Mouse (Mus musculus): ENCODE data around the gene Crtc3.

Gene Crtc3

DNA sequence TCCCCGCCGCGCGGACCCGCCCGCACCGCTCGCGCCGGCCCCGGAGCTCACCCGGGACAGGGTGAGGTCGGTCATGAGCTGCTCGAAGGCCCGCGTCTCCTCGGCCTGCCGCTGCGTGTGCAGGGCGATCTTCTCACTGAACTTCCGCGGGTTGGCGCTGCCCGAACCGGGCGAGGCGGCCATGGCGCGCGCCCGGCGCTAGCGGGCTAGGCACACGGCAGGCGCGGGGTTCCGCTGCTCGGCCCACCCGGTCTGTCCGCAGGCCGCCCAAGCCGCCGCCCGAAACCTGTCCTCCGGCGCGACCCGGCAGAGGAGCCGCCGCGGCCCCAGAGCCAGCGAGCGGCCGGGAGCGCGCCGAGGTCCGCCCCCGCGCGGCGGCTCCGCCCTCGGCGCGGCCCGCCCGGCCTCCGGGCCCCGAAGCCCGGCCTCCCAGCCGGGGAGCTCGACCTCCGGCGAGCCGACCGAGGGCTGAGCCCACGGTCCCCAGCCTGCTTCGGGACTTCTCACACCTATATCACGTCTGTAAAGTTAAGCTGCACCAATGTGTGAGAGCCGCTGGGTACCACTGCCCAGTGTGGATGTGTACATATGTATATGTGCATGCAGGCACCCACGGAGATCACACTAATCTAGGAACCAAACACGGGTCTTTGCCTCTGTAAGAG is at the start of gene Crtc3:
Gene Crtc3 (minus strand): TSS at position 322 of the 665 bp plus-strand sequence.
- DNase-seq (ENCODE audit: low read depth, low spot score): no peak

DNA sequence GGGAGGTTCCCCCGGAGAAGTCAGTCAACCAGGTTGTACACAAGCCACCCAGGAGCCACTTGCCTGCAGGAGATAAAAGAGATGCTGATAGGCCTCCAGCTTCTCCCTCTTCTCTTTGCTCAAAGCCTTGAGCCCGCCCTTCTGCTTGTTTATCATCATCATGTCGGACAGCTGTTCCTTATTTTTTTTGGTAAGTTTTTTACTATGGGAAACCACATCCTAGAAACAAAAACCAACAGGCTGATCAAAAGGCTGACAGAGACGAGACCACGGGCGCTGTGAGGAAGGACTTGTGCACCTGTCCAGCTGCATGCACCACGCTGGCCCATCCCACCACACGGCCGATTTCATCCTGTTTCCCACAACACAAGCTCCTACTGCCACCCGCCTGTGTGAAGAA is 47.5 kb upstream of the Crtc3 start:
- no peak for DNase-seq (ENCODE audit: low read depth, low spot score)

DNA sequence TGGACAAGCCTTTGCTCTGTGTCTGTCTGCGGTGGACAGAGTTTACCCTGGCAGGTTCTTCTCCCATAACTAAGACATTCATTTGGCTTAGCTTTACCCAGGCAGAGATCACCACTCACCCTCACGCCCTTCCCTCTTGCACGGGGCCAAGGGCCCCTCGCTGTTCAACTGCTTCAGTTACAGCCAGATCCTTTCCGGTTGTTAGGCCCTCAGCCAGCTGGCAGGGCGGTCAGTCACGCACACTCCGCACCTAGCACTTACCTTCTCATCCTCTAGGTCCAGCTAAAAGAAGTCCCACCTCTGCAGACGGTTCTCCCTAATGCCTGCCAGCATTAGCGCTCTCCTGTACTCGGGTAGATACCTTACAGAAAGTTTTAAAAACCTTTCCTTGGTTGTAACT is 44.3 kb upstream of the Crtc3 start:
- DNase-seq (ENCODE audit: low read depth, low spot score): no peak

DNA sequence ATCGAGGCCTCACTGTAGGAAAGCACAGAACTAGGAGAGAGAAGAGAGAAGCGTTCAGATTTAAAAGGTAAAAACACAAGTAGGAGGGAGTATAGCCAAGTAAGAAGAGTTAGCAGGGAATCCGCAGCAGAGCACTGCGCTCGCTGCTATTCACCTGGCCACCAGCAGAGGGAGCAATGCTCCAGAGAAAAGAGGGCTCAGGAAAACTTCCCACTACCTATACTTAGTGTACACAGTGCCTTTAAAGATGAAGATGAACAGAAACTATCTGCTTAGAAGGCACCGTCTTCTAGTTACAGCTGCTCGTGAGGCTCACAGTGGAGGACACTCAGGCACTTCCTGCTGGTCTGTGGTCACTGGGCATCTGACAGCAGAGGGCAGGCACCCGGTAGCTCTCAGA is 41.0 kb upstream of the Crtc3 start:
- DNase-seq (ENCODE audit: low read depth, low spot score): no peak

GRCm38 (mm10) chr7:80721041-80721440 is 32.4 kb upstream of the Crtc3 start:
- no peak for DNase-seq (ENCODE audit: low read depth, low spot score)

- no peak for DNase-seq (ENCODE audit: low read depth, low spot score)
These were observed 30.9 kb upstream of the Crtc3 start for GRCm38 (mm10) chr7:80719582-80719981.

GRCm38 (mm10) chr7:80719038-80719437 is 30.4 kb upstream of the Crtc3 start:
- no peak for DNase-seq (ENCODE audit: low read depth, low spot score)

DNA sequence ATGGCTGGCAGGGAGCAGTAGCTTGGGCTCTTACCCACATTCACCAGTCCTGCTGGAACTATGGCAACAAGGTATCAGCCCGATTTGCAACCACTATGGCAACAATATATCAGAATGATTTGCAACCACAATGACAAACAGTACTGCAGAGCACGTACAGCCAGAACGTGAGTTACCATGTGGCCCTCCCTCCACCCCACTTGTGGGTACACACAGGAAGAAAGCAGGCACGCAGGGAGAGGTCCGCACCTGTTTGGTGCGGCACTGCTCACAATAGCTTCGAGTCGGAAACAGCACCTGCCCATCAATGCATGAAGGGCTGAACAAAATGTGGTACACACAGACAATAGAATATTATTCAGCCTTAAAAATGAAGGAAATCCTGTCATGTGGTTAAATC is 29.8 kb upstream of the Crtc3 start:
- no peak for DNase-seq (ENCODE audit: low read depth, low spot score)

DNA sequence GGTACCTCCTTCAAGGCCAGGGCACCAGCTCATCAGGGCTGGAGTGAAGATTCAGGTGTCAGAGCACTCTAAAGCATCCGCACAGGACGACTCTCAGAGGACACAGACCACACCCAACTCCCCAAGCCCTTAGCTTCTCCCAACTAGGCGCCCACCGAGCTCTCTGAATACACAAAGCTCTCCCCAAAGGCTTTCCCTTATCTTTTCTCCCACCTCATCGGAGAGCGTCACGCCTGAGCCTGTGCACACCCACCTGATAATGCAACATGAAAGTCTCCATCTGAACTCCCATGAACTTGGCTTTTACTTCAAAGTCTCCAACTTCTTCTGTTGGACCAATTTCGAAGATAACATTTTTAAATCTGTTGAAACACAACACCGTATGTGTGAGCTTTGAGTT is 28.1 kb upstream of the Crtc3 start:
- DNase-seq (ENCODE audit: low read depth, low spot score): no peak

GRCm38 (mm10) chr7:80715306-80715705 is 26.6 kb upstream of the Crtc3 start:
- no peak for DNase-seq (ENCODE audit: low read depth, low spot score)

DNA sequence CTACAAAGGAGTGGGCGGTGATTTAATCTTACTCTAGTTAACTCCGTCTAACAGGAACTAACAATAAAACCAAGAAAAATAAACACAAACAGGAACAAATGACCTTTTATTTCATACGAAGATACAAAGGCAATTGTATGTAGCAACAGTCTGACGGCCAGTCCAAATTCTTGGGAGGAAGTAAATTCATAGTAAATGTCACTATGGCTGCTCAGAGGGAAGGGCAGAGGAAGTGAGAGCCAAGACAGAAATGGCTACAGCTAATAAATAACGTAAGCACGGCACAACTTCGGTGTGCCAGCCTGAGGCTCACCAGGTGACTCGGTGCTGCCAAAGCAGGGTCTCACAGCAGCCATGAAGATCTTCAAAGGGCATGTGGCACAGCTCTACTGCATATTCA is 22.8 kb upstream of the Crtc3 start:
- no peak for DNase-seq (ENCODE audit: low read depth, low spot score)

- DNase-seq (ENCODE audit: low read depth, low spot score): no peak
These were observed 21.7 kb upstream of the Crtc3 start for GRCm38 (mm10) chr7:80710333-80710732.

DNA sequence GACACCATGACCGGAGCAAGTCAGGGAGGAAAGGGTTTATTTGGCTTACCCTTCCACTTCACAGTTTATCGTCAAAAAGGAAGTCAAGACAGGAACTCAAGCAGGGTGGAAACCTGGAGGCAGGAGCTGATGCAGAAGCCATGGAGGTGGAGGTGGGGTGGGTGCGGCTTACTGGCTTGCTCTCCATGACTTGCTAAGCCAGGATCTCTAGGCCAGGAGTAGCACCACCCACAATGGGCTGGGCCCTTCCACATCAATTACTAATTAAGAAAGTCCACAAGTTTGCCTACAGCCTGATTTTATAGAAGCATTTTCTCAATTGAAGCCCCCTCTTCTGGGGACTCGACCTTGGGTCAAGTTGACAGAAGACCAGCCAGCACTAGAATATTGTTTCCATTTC is 15.4 kb upstream of the Crtc3 start:
- DNase-seq (ENCODE audit: low read depth, low spot score): no peak

DNA sequence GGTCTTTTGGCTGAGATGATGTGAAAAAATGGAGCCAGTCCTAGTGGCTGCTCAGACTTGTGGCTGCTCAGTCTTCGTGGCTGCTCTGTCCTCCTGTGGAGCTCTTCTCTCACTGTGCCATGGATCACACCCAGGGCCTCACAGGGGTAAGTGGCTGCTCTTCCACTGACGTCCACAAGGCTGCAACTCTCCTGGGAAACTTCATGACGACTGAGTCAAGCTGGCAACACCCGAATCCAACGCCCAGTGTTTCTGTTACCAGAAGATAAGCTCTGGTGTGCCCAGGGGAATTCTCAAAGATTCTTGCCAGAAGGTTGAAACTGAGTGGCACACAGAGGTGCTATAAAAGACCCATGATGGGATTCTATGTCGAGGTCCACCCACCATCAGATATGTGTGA is 13.8 kb upstream of the Crtc3 start:
- DNase-seq (ENCODE audit: low read depth, low spot score): no peak

DNA sequence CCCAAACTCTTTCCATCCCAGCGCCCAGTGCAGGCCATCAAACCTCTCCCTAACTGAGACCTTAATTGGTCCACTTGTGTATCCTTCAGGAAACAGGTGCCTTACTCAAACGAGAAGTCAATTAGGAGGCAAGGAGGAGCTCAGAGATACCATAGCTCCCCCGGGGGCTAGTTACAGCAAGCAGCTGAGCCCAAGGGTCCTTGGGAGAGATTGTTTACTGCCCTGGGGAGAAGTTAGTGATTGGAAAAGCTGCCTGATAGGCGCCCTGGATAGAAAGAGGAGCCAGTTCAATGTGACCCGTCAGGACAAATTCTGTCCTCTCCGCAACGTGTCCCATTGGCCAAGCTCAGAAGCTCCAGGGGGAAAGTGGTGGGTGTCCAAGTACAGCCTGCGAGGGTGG is 11.0 kb upstream of the Crtc3 start:
- no peak for DNase-seq (ENCODE audit: low read depth, low spot score)

DNA sequence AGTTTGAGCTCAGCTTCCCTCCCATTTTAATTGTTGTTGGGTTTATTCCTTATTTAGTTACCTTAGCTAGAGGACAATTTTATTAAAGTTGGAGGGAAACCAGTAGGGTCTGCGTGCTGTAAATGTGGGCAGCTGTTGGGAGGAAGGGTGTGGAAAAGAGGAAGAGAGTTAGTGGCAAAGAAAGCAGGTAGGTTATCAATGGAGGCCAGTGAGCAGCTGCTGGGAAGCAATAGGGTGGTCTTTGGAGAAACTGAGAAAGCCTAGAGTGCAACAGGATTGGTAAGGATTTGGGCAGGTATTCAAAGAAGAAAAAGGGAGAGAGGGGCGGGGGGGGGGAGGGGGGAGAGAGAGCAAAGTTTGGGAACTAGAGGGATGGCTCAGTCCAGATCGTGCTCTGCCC is 10.3 kb upstream of the Crtc3 start:
- no peak for DNase-seq (ENCODE audit: low read depth, low spot score)

DNA sequence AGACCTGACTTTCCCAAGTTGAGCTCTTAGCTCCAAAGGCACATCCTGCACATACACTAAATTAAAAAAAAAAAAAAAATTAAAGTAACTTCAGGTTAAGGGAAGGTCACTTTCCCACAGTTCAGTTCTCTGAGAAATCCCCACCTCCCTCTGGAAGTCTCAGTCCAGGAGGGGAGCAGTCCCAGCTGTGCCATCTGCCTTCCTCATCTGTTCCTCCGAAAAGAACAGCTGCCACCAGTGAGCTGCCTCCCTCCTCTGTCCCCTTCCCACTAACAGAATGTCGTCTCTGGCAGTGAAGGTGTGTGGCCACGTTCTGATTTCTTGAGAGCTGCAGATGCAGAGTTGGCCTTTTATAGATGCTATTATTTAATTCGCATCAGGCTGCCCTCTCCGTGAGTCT is 9.2 kb upstream of the Crtc3 start:
- no peak for DNase-seq (ENCODE audit: low read depth, low spot score)

DNA sequence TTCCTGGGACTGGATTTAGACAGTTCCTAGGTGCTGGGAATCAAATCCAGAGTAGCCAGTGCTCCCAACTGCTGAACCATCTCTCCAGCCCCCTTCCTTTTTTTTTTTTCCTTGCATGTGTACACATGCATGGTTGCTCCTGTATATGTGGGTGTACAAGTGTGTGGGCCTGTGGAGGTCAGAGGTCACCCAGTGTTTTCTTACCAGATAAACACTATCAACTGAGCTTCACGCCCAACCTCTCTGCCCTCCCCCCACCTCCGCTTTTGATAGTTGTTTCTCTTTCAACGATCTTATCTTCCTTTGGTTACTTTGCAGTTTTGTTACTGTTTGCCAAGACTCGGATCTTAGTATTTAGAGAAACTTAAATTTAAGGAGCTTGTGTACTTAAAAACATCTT is 8.2 kb upstream of the Crtc3 start:
- DNase-seq (ENCODE audit: low read depth, low spot score): no peak

GRCm38 (mm10) chr7:80696334-80696733 is 7.7 kb upstream of the Crtc3 start:
- DNase-seq (ENCODE audit: low read depth, low spot score): no peak

DNA sequence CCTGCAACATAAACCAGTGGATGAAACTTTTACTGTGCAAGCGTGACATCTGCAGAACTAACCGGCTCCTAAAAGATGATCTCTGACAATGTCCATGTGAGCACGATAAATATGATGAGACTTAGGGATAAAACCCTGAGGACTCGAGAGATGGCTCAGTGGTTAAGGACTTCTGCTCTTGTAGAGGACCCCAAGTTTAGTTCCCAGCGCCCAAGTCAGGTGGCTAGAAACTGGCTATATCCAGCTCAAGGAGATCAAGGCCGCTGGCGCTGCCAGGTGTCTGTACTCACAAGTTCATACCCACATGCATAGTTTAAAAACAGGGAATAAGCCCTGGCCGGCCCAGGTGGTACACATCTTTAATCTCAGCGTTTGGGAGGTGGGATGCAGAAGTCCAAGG is 3.8 kb upstream of the Crtc3 start:
- no peak for DNase-seq (ENCODE audit: low read depth, low spot score)

DNA sequence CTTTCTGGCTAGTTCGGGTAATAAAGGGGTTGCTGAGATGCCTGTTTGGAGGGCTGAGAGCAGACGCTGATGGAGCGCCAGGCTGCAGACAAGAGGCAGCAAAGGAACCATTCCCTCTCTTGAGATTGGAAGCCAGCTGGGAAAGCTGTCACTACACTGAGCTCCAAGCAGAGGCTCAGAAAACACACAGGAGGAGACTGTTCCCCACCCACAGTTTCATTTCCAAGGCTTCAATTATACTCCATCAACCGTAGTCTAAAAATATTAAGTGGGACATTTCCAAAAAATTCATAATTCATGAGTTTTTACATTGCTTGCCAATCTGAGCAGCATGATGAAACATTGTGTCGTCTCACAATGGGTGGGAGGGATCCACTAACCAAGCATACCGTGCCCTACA is 2.5 kb upstream of the Crtc3 start:
- no peak for DNase-seq (ENCODE audit: low read depth, low spot score)

DNA sequence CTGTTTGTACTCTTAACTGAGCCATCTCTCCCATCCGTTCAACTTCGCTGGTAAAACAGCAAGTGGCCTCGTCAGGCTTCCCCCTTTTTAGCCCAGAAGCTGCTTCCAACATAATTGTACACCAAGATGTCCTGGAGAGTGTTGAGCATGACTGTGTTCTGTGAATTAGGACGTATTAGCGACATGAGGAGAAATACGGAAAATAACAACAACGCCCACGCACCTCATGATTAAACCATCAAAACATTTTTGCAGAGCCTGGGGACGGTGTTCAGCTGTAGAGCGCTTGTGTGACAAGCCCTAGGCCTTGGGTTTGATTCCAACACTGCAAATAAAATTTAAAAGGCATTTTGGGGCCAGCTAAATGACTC is 529 bp upstream of the Crtc3 start:
- no peak for DNase-seq (ENCODE audit: low read depth, low spot score)

GRCm38 (mm10) chr7:80687721-80688555 is 739 bp downstream of the Crtc3 start:
- DNase-seq (ENCODE audit: low read depth, low spot score): no peak
